Mouse (Mus musculus): Measurements from ENCODE around the gene Prpf19. TPM values are rescaled to one million over a fixed set of nuclear protein-coding genes. Genes with fewer than 3 reads are reported as not detected.

The Prpf19 gene
- polyA plus RNA-seq, 1 experiment from 2014 or later: 22.4 TPM

DNA sequence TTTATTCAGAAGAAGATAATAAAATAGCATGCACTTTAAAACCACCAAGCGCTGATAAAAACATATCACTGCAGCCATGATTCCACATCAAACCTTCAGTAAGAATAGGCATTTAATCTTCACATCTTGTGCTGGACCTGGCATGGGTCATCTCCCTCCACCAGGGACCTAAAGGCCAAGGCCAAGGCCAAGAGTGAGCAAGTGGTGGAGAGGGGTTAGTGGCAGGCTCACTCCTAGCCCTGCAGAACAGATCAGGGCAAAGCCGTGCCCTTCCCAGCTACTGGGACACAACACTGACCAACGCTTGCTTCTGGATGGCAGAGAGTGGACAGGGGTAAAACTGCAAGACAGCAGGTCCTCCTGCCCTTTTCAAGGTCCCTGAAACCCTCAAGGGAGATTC, 24.4 kb upstream of the Prpf19 start:
- H3K27ac ChIP-seq (ENCODE audit: low read length): no peak overlapping the region

DNA sequence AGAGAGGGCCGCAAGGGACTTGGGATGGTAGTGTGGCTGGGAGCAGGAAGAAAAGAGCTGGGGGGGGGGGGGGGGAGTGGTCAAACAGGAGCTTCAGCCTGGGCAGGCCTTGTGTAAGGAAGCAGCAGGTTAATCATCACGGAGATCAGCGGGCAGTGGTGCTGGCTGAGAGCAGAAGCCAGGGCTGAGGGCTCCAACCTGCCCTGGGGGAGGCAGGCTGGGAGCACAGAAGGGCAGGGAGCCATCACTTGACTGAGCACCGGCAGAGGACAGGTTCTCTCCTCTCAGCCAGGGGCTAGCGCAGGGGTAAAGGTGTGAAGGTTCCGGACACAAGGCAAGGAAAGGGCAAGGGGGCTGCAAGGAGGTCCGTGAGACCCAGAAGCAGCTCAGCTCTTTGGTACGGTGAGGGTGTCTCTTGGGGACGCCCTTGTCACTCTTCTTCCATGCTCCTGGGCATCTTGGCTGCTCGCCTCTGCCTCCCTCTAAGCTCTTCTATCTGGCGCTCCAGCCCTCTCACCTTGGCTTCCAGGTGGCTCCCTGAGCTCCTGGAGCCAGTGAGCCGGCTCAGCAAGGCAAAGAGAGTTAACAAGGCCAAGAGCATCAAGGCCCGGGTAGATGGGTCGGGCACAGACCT, 23.6 kb upstream of the Prpf19 start:
- Histone ChIP-seq H3K4me3 (ENCODE audit: low read depth, low read length) (no peak overlapping the region), H3K9ac (replicated peaks; ENCODE audit: low read depth) (no peak overlapping the region), H3K4me2 (replicated peaks; ENCODE audit: low read depth, low read length) (no peak overlapping the region), H3K27ac (ENCODE audit: low read length) (no peak overlapping the region), H3K36me3 (ENCODE audit: insufficient read depth, low read length) (peaks cover 28% of the 10 kb centered on the region), H3K4me1 (ENCODE audit: insufficient read depth, low read depth, low read length) (peaks cover 4% of the 10 kb centered on the region; the same call in 1 of the 2 replicates), H3K27me3 (replicated peaks; ENCODE audit: insufficient read depth, low read length) (no peaks in the 10 kb centered on the region), H3K9me3 (ENCODE audit: low read length) (no peaks in the 10 kb centered on the region)
- WGBS: 78% methylated on average over 14 of the region's 14 CpGs
- ATAC-seq (no peak), DNase-seq (ENCODE audit: low spot score) (no peak)
- TF ChIP-seq EP300 (IDR thresholded peaks at IDR 0.05) (no peak), CTCF (IDR thresholded peaks at IDR 0.05) (no peak)

More for the DNA sequence above, 24.4 kb upstream of the Prpf19 start:
- Histone ChIP-seq H3K36me3 (ENCODE audit: insufficient read depth, low read length) (peaks cover 28% of the 10 kb centered on the region), H3K9me3 (ENCODE audit: low read length) (no peaks in the 10 kb centered on the region), H3K9ac (replicated peaks; ENCODE audit: low read depth) (no peak overlapping the region), H3K4me2 (replicated peaks; ENCODE audit: low read depth, low read length) (no peak overlapping the region), H3K4me1 (ENCODE audit: insufficient read depth, low read depth, low read length) (peaks cover 4% of the 10 kb centered on the region; the same call in 1 of the 2 replicates), H3K27me3 (replicated peaks; ENCODE audit: insufficient read depth, low read length) (no peaks in the 10 kb centered on the region), H3K4me3 (ENCODE audit: low read depth, low read length) (no peak overlapping the region)
- DNase-seq (ENCODE audit: low spot score) (no peak), ATAC-seq (no peak)
- TF ChIP-seq CTCF (IDR thresholded peaks at IDR 0.05) (no peak), EP300 (IDR thresholded peaks at IDR 0.05) (no peak)
- WGBS: 80% methylated on average over 3 of the region's 3 CpGs

DNA sequence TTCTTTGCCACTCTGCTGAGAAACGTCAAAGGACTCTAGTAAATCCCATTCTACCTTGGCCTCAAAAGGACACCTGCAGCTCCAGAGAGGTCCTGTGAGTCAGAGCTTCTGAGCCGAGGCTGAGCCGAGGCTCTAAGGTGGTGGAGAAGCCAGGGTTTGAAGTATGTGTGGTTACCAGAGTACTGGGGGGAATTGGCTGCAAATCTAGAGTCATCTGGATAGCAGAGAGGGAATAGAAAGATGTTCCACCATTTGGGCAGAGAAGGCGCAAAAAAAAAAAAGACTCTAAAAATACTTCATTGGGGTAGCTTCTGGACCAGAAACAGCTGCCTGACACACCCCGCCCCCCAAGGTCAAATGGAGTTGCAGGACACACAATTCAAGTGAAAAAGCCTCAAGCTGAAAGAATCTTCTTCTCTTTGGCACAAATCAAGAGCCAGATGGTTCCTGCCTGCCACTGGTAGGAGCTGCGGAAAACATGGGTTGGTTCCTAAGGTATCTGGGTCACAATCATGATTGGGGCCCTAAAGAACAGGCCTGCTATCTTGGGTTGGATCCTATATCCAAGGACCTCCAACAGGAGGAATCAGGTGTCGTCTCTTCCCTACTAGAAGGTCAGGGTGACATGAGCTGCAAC, 16.7 kb upstream of the Prpf19 start:
- Histone ChIP-seq H3K4me1 (ENCODE audit: insufficient read depth, low read depth, low read length) (peaks cover 16% of the 10 kb centered on the region), H3K9me3 (ENCODE audit: low read length) (no peaks in the 10 kb centered on the region), H3K4me2 (replicated peaks; ENCODE audit: low read depth, low read length) (no peak overlapping the region), H3K36me3 (ENCODE audit: insufficient read depth, low read length) (peaks cover 9% of the 10 kb centered on the region), H3K27me3 (replicated peaks; ENCODE audit: insufficient read depth, low read length) (no peaks in the 10 kb centered on the region), H3K9ac (replicated peaks; ENCODE audit: low read depth) (no peak overlapping the region), H3K27ac (ENCODE audit: low read length) (no peak overlapping the region), H3K4me3 (ENCODE audit: low read depth, low read length) (no peak overlapping the region)
- ATAC-seq: no peak
- DNase-seq (ENCODE audit: low spot score): peak; percentile 30
- WGBS: 77% methylated on average over 7 of the region's 7 CpGs
- TF ChIP-seq CTCF (IDR thresholded peaks at IDR 0.05) (no peak), EP300 (IDR thresholded peaks at IDR 0.05) (no peak)

DNA sequence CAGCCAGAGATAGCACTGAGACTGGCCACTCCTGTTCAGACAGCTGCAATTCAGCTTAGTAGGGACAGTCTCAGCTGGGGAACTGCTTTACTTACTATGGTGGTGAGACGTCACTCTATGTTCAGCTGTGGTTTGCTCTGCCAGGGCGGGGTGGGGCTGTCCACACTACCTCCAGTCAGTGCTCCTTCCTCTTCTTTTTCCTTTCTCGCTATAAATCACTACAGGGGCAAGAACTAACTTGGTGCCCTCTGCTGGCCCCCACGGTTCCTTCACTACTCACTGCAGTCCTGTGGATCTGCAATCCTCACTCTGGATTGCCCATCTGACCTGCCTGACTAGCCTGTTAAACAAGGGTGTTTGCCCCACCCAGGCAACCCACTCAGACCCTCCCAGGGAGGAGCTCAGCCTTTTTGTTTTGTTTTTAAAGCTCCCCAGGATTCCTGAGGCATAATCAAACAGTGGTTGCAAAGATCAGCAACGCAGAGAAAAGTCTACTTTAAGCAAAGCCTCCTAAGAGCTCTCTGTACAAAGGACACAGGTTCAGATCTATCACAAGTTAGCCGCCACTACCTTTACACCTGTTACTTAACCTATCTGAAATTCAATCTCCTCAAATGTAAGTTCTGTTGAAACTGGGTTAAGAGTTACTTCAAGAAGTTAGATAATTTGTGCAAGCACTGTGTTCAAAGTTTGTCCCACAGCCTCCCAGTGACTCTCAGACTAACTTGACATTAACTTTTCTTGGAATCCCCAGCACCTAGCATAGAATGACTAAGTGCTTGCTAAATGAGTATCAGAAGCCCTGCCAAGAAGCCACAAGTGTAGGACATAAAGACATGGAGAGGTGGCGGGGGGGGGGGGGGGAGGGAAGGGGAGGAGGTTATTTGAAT, 14.7 kb upstream of the Prpf19 start:
- no peaks in the 10 kb centered on the region for H3K36me3 ChIP-seq (ENCODE audit: insufficient read depth, low read length)
- peak overlapping the region; percentile 93 for H3K27ac ChIP-seq (ENCODE audit: low read length)
- H3K4me1 ChIP-seq (ENCODE audit: insufficient read depth, low read depth, low read length): peaks cover 16% of the 10 kb centered on the region
- 15% methylated on average over 6 of the region's 7 CpGs for WGBS
- no peaks in the 10 kb centered on the region for H3K9me3 ChIP-seq (ENCODE audit: low read length)
- peak overlapping the region; percentile 76 for H3K4me2 ChIP-seq (replicated peaks; ENCODE audit: low read depth, low read length)
- H3K4me3 ChIP-seq (ENCODE audit: low read depth, low read length): peak overlapping the region; percentile 65
- DNase-seq (ENCODE audit: low spot score) (peak; percentile 86), ATAC-seq (peak; percentile 73)
- 0 out of 2 replicates have a peak overlapping the region, but pooled peaks have one; percentile 23 for H3K9ac ChIP-seq (replicated peaks; ENCODE audit: low read depth)
- no peaks in the 10 kb centered on the region for H3K27me3 ChIP-seq (replicated peaks; ENCODE audit: insufficient read depth, low read length)
- TF ChIP-seq EP300 (IDR thresholded peaks at IDR 0.05): 0 out of 2 replicates have a peak, but pooled peaks have one; percentile 2
- TF ChIP-seq CTCF (IDR thresholded peaks at IDR 0.05): peak; percentile 68

DNA sequence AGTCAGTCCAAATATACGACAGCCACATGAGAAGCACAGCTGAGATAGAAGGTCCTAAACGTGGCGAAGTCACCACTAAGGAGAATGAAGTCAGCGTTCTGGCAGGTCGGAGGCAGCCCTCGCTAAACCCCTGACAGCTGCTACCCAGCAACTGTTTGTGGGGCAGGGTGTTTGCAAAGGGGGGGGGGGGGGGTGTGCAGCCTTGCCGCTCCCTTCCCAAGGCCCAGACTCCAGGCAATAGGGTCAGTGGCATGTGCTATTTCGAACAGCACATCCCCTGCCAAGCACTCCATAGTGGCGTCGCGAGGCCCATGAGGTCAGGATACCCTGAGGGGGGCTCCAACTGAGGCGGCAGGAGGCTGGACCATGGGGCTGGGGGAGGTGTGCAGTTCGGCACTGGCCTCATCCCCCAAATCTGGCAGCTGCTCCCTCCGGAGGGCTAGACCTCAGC, 14.0 kb upstream of the Prpf19 start:
- peak overlapping the region; percentile 65 for H3K4me3 ChIP-seq (ENCODE audit: low read depth, low read length)
- H3K27ac ChIP-seq (ENCODE audit: low read length): peak overlapping the region; percentile 93
- H3K27me3 ChIP-seq (replicated peaks; ENCODE audit: insufficient read depth, low read length): no peaks in the 10 kb centered on the region
- DNase-seq (ENCODE audit: low spot score) (no peak), ATAC-seq (peak; percentile 50)
- TF ChIP-seq EP300 (IDR thresholded peaks at IDR 0.05): no peak
- no peak for TF ChIP-seq CTCF (IDR thresholded peaks at IDR 0.05)
- H3K9me3 ChIP-seq (ENCODE audit: low read length): no peaks in the 10 kb centered on the region
- no peaks in the 10 kb centered on the region for H3K36me3 ChIP-seq (ENCODE audit: insufficient read depth, low read length)
- H3K4me2 ChIP-seq (replicated peaks; ENCODE audit: low read depth, low read length): peak overlapping the region; percentile 76
- peaks cover 16% of the 10 kb centered on the region for H3K4me1 ChIP-seq (ENCODE audit: insufficient read depth, low read depth, low read length)
- WGBS: 1% methylated on average over 14 of the region's 14 CpGs
- H3K9ac ChIP-seq (replicated peaks; ENCODE audit: low read depth): peak overlapping the region; percentile 39; the same call in 1 of the 2 replicates
